Mouse (Mus musculus) CD4-positive helper T cell, adult 2 months (primary cell): ENCODE data around the gene Dmrta2.

Source experiments
- DNase-seq: peaks from one replicate; pipeline ENCODE4 v3.0.0-alpha.2; 2012; ENCODE audit warnings: low read depth, missing footprints, low spot score

Gene Dmrta2

GRCm38 (mm10) chr4:109979461-109980320 lies 1.8 kb downstream of the Dmrta2 start:
- DNase-seq, result no peak

- DNase-seq, result no peak
These were observed 2.6 kb downstream of the Dmrta2 start for GRCm38 (mm10) chr4:109980321-109981082.

GRCm38 (mm10) chr4:109981083-109981870 lies 3.4 kb downstream of the Dmrta2 start:
- no peak for DNase-seq

- DNase-seq, result no peak
These were observed 4.2 kb downstream of the Dmrta2 start for GRCm38 (mm10) chr4:109981871-109982680.

- no peak for DNase-seq
These were observed 4.9 kb downstream of the Dmrta2 start for GRCm38 (mm10) chr4:109982681-109983265.

GRCm38 (mm10) chr4:109983281-109984001 lies 5.6 kb downstream of the Dmrta2 start:
- no peak for DNase-seq

- no peak for DNase-seq
These were observed 6.2 kb downstream of the Dmrta2 start for GRCm38 (mm10) chr4:109984011-109984411.

- DNase-seq, result no peak
These were observed 6.9 kb downstream of the Dmrta2 start for GRCm38 (mm10) chr4:109984496-109985423.

- no peak for DNase-seq
These were observed 7.7 kb downstream of the Dmrta2 start for GRCm38 (mm10) chr4:109985424-109986172.

GRCm38 (mm10) chr4:109986301-109986700 lies 8.4 kb downstream of the Dmrta2 start:
- no peak for DNase-seq

GRCm38 (mm10) chr4:109986748-109987355 lies 9.0 kb downstream of the Dmrta2 start:
- no peak for DNase-seq

- no peak for DNase-seq
These were observed 9.9 kb downstream of the Dmrta2 start for GRCm38 (mm10) chr4:109987560-109988362.

GRCm38 (mm10) chr4:109988411-109988810 lies 10.6 kb downstream of the Dmrta2 start:
- no peak for DNase-seq

- no peak for DNase-seq
These were observed 11.4 kb downstream of the Dmrta2 start for GRCm38 (mm10) chr4:109989213-109989612.

GRCm38 (mm10) chr4:110006044-110006443 lies 28.2 kb downstream of the Dmrta2 start:
- DNase-seq, result no peak

- no peak for DNase-seq
These were observed 41.3 kb downstream of the Dmrta2 start for GRCm38 (mm10) chr4:110019145-110019544.

- peak; percentile 53 for DNase-seq
These were observed 42.4 kb downstream of the Dmrta2 start for GRCm38 (mm10) chr4:110020255-110020654.
